Mouse (Mus musculus) C3H10T1/2 (cell line): ENCODE data around the gene Olfr358. TPM values are rescaled to one million over a fixed set of nuclear protein-coding genes. Genes with fewer than 3 reads are reported as not detected.

ENCODE experiments used
- polyA plus RNA-seq, 2 experiments: library from polyadenylated mRNA; unstranded; fragments of >200 nt; fragmentation: generic; extraction: Trizol; gene quantifications; one replicate each; pipeline ENCODE4 v1.2.1; 2012; ENCODE audit warnings: missing spikeins in 2 of 2

Olfr358 gene
- not detected for polyA plus RNA-seq

DNA sequence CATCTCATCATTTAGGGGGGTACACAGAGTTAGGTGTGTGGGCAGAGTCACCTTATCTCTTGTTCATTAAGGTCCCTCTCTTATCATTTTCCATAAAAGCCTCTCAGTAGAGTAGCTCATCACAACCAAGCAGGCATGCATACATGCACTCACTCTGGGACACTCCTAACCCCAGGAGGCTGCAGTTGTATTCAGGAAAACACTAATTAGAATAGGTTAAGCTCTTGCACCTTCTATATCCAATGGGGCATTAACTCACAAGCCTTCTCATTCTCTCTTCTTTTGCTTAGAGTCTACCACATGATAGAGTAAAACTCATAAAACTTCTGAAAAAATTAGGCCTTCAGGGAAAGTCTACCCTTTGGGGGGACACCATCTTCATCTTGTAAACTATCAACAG lies at the start of gene Olfr358:
TSS of gene Olfr358 (minus strand) at position 101 of the 400 bp plus-strand sequence.

DNA sequence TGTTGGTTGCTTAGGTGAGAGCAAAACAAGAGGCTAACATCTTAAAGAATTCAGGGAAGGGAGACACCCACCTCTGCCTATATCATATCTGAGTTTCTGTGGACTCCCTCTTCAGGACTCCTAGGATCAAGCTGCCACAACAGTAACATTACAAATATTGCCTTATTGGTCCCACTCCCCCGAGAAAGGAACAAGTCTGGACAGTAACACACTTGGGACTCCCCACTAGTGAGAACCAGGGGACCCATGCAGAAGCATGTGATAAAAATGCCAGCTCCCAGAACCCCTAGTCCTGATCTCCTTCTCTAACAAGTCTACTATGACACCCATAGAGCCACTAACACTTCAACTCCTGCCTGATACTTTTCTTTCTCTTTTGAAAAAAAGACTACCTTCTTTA lies 15.6 kb downstream of the Olfr358 start, which contains the start of gene Olfr357:
TSS of gene Olfr357 (plus strand) at position 301 of the 400 bp plus-strand sequence.

Other genes with a start within 250 kb of the Olfr358 start
- not detected for gene Olfr348, start 225.1 kb downstream of the Olfr358 start, polyA plus RNA-seq
- gene Olfr50, start 218.8 kb downstream of the Olfr358 start, polyA plus RNA-seq: not detected
- gene Olfr3, start 192.3 kb downstream of the Olfr358 start, polyA plus RNA-seq: not detected
- not detected for gene Olfr350, start 163.0 kb downstream of the Olfr358 start, polyA plus RNA-seq
- not detected for gene Olfr351, start 146.7 kb downstream of the Olfr358 start, polyA plus RNA-seq
- not detected for gene Olfr352, start 140.9 kb downstream of the Olfr358 start, polyA plus RNA-seq
- not detected for gene Olfr353, start 116.4 kb downstream of the Olfr358 start, polyA plus RNA-seq
- gene Olfr354, start 103.7 kb downstream of the Olfr358 start, polyA plus RNA-seq: not detected
- not detected for gene Olfr355, start 80.4 kb downstream of the Olfr358 start, polyA plus RNA-seq
- not detected for gene Olfr356, start 72.2 kb downstream of the Olfr358 start, polyA plus RNA-seq
- not detected for gene Olfr357, start 15.5 kb downstream of the Olfr358 start, polyA plus RNA-seq
- not detected for gene Olfr360, start 56.4 kb upstream of the Olfr358 start, polyA plus RNA-seq
- not detected for gene Olfr361, start 80.0 kb upstream of the Olfr358 start, polyA plus RNA-seq
- gene Olfr362, start 108.6 kb upstream of the Olfr358 start, polyA plus RNA-seq: not detected
- gene Olfr364-ps1, start 130.0 kb upstream of the Olfr358 start, polyA plus RNA-seq: not detected
- gene Olfr365, start 178.9 kb upstream of the Olfr358 start, polyA plus RNA-seq: not detected
- not detected for gene Olfr366, start 202.2 kb upstream of the Olfr358 start, polyA plus RNA-seq